10 mouse cellular contexts compared by ENCODE assay signal in the genomic region with DNA sequence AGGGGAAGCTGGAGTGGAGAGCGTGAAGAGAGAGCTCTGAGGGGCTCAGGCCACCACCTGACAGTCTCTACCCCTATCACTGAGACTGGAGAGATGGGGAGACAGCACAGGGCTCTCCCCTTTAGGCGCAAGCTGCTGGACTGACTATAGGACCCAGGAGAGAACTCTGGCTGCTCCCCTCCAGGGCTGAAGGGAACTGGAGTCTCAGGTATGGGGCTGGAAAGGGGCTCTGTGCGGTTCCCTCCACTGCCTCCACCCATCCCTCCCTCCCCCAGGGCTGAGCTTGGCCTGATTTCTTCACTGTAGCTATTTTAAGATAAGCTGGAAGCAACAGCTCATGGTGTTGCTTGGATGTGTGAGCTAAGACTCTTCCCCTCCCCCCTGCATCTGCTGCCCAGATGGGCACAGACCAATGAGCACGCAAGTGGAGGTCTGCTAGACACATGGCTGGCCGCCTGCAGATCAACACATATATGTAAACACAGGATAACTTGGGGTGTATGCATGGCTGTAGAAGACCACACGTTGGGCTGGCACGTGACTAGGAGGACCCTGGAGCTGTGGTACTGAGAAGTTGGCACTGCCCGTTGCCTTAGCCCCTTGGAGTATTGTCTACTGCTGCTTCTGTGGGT. TPM values are rescaled to one million over a fixed set of nuclear protein-coding genes. Genes with fewer than 3 reads are reported as not detected.
DNase-seq lines count a peak whose midpoint lies in the region; ATAC-seq lines count a peak whose summit lies in the region.
"Had no signal": no experiment of that assay in that cellular context is flagged by ENCODE, and none has a peak within 500 bp of the region (broad histone marks: within the 10 kb centered on the region; RNA-seq: fewer than 3 reads in every experiment).

No protein-coding gene starts in this region.

- H3K4me1 ChIP-seq in hindbrain, embryonic 14.5 days (replicated peaks; ENCODE audit: control insufficient read depth, insufficient read depth, low read length), result peaks cover 49% of the 10 kb centered on the region
- H3K4me1 ChIP-seq in hindbrain, embryonic 12.5 days, result peaks cover 40% of the 10 kb centered on the region
- peaks cover 35% of the 10 kb centered on the region for H3K4me1 ChIP-seq in forebrain, embryonic 14.5 days (ENCODE audit: control insufficient read depth, insufficient read depth, low read length)

- H3K4me3 ChIP-seq in hindbrain, embryonic 14.5 days (replicated peaks; ENCODE audit: low read length), result no peak overlapping the region
- no peak overlapping the region for H3K4me3 ChIP-seq in hindbrain, embryonic 12.5 days
- no peak overlapping the region for H3K4me3 ChIP-seq in forebrain, embryonic 14.5 days (ENCODE audit: low read depth, low read length)

- H3K36me3 ChIP-seq in hindbrain, embryonic 14.5 days (replicated peaks; ENCODE audit: control insufficient read depth, insufficient read depth), result no peaks in the 10 kb centered on the region
- no peaks in the 10 kb centered on the region for H3K36me3 ChIP-seq in hindbrain, embryonic 12.5 days
- no peaks in the 10 kb centered on the region for H3K36me3 ChIP-seq in forebrain, embryonic 14.5 days (ENCODE audit: control insufficient read depth, insufficient read depth, low read length)

- ATAC-seq in hindbrain, embryonic 14.5 days (ENCODE audit: low FRiP score), result no peak
- no peak for ATAC-seq in hindbrain, embryonic 12.5 days (ENCODE audit: low FRiP score)
- peak; percentile 3; the same call in 1 of the 2 replicates for ATAC-seq in forebrain, embryonic 14.5 days
- no peak for ATAC-seq in granulocyte monocyte progenitor cell, adult 5-6 weeks (replicated peaks; ENCODE audit: poor library complexity, severe bottlenecking)

- no peaks in the 10 kb centered on the region for H3K9me3 ChIP-seq in hindbrain, embryonic 14.5 days (ENCODE audit: control insufficient read depth, low read length)
- H3K9me3 ChIP-seq in hindbrain, embryonic 12.5 days (replicated peaks), result no peaks in the 10 kb centered on the region
- H3K9me3 ChIP-seq in forebrain, embryonic 14.5 days (replicated peaks; ENCODE audit: control insufficient read depth, low read length), result no peaks in the 10 kb centered on the region

- H3K9ac ChIP-seq in hindbrain, embryonic 14.5 days, result no peak overlapping the region
- H3K9ac ChIP-seq in hindbrain, embryonic 12.5 days, result no peak overlapping the region
- H3K9ac ChIP-seq in forebrain, embryonic 14.5 days (ENCODE audit: low read length), result no peak overlapping the region
- H3K9ac ChIP-seq: liver, embryonic 14.5 days had no signal

- WGBS in hindbrain, embryonic 14.5 days, result 60% methylated on average over 8 of the region's 8 CpGs
- 58% methylated on average over 8 of the region's 8 CpGs for WGBS in hindbrain, embryonic 12.5 days
- 57% methylated on average over 8 of the region's 8 CpGs for WGBS in forebrain, embryonic 14.5 days

- H3K27ac ChIP-seq in hindbrain, embryonic 14.5 days, result no peak overlapping the region
- H3K27ac ChIP-seq in hindbrain, embryonic 12.5 days, result no peak overlapping the region; the same call in 1 of the 2 replicates
- H3K27ac ChIP-seq in forebrain, embryonic 14.5 days (ENCODE audit: low read depth, low read length), result no peak overlapping the region
- H3K27ac ChIP-seq: liver, embryonic 14.5 days had no signal

- H3K27me3 ChIP-seq in hindbrain, embryonic 14.5 days (ENCODE audit: control insufficient read depth, insufficient read depth, low read length), result peaks cover 34% of the 10 kb centered on the region
- H3K27me3 ChIP-seq in hindbrain, embryonic 12.5 days, result peaks cover 70% of the 10 kb centered on the region
- peaks cover 16% of the 10 kb centered on the region for H3K27me3 ChIP-seq in forebrain, embryonic 14.5 days (replicated peaks; ENCODE audit: control insufficient read depth, insufficient read depth, low read length)

- 0 out of 2 replicates have a peak overlapping the region, but pooled peaks have one; percentile 2 for H3K4me2 ChIP-seq in hindbrain, embryonic 14.5 days (replicated peaks)
- no peak overlapping the region for H3K4me2 ChIP-seq in hindbrain, embryonic 12.5 days (replicated peaks)
- H3K4me2 ChIP-seq in forebrain, embryonic 14.5 days (ENCODE audit: low read length), result no peak overlapping the region

- DNase-seq in hindbrain, embryonic 14.5 days (ENCODE audit: low spot score), result no peak
- peak; percentile 67 for DNase-seq in forebrain, embryonic 14.5 days (ENCODE audit: low spot score)
- DNase-seq in left cerebral cortex, adult 11 months (ENCODE audit: low spot score), result peak; percentile 82
- DNase-seq in right cerebral cortex, postnatal 14 days, result peak; percentile 77
- DNase-seq in thymus, postnatal 25 days, result no peak
- DNase-seq in kidney, adult 8-10 months, result no peak

RNA-seq across cellular contexts. Expression of a gene that starts 6.1 kb away (rescaled TPM):
- 78.0 and 103 TPM in 2 replicates for polyA plus RNA-seq in hindbrain, embryonic 14.5 days (2014; fragmentation: Nextera tagmentation; extraction: Ambion mirVana)
- 2.5 and 2.9 TPM in 2 replicates for polyA plus RNA-seq in hindbrain, embryonic 12.5 days (2016; fragmentation: Nextera tagmentation; extraction: Ambion mirVana)
- 25.7 and 31.8 TPM in 2 replicates for polyA plus RNA-seq in forebrain, embryonic 14.5 days (2014; fragmentation: Nextera tagmentation; extraction: Ambion mirVana)
- total RNA-seq in granulocyte monocyte progenitor cell, adult 5-6 weeks (2014; fragmentation: Nextera tagmentation), result not detected in 2 replicates
- total RNA-seq in granulocyte monocyte progenitor cell, adult 5-6 weeks (2017), result not detected in 2 replicates
- polyA plus RNA-seq: heart, embryonic 16.5 days had no signal

RNA-seq across cellular contexts. Expression of a gene that starts 10.6 kb away (rescaled TPM):
- 23.5 and 31.6 TPM in 2 replicates for polyA plus RNA-seq in hindbrain, embryonic 14.5 days (2014; fragmentation: Nextera tagmentation; extraction: Ambion mirVana)
- 26.0 and 30.7 TPM in 2 replicates for polyA plus RNA-seq in hindbrain, embryonic 12.5 days (2016; fragmentation: Nextera tagmentation; extraction: Ambion mirVana)
- polyA plus RNA-seq in forebrain, embryonic 14.5 days (2014; fragmentation: Nextera tagmentation; extraction: Ambion mirVana), result 16.8 and 17.4 TPM in 2 replicates
- total RNA-seq in granulocyte monocyte progenitor cell, adult 5-6 weeks (2014; fragmentation: Nextera tagmentation), result not detected in 2 replicates
- total RNA-seq in granulocyte monocyte progenitor cell, adult 5-6 weeks (2017), result not detected in 2 replicates
- polyA plus RNA-seq: heart, embryonic 16.5 days had no signal

RNA-seq across cellular contexts. Expression of a gene that starts 23.5 kb away (rescaled TPM):
- polyA plus RNA-seq in hindbrain, embryonic 14.5 days (2014; fragmentation: Nextera tagmentation; extraction: Ambion mirVana), result not detected in 2 replicates
- not detected in 2 replicates for polyA plus RNA-seq in hindbrain, embryonic 12.5 days (2016; fragmentation: Nextera tagmentation; extraction: Ambion mirVana)
- not detected in 2 replicates for polyA plus RNA-seq in forebrain, embryonic 14.5 days (2014; fragmentation: Nextera tagmentation; extraction: Ambion mirVana)
- total RNA-seq in granulocyte monocyte progenitor cell, adult 5-6 weeks (2014; fragmentation: Nextera tagmentation), result not detected in 2 replicates
- total RNA-seq in granulocyte monocyte progenitor cell, adult 5-6 weeks (2017), result not detected in 2 replicates
- polyA plus RNA-seq: heart, embryonic 16.5 days; liver, embryonic 14.5 days had no signal

RNA-seq across cellular contexts. Expression of a gene that starts 28.9 kb away (rescaled TPM):
- 72.8 and 74.1 TPM in 2 replicates for polyA plus RNA-seq in hindbrain, embryonic 14.5 days (2014; fragmentation: Nextera tagmentation; extraction: Ambion mirVana)
- polyA plus RNA-seq in hindbrain, embryonic 12.5 days (2016; fragmentation: Nextera tagmentation; extraction: Ambion mirVana), result 30.0 and 35.0 TPM in 2 replicates
- 16.0 and 16.3 TPM in 2 replicates for polyA plus RNA-seq in forebrain, embryonic 14.5 days (2014; fragmentation: Nextera tagmentation; extraction: Ambion mirVana)
- total RNA-seq in granulocyte monocyte progenitor cell, adult 5-6 weeks (2014; fragmentation: Nextera tagmentation), result 1.4 and 5.6 TPM in 2 replicates
- total RNA-seq in granulocyte monocyte progenitor cell, adult 5-6 weeks (2017), result 0.31 TPM in 1 of 2 replicates, not detected in the other

RNA-seq across cellular contexts. Expression of a gene that starts 59.0 kb away (rescaled TPM):
- polyA plus RNA-seq in hindbrain, embryonic 14.5 days (2014; fragmentation: Nextera tagmentation; extraction: Ambion mirVana), result 0.14 and 0.16 TPM in 2 replicates
- not detected in 2 replicates for polyA plus RNA-seq in hindbrain, embryonic 12.5 days (2016; fragmentation: Nextera tagmentation; extraction: Ambion mirVana)
- 0.05 and 0.14 TPM in 2 replicates for polyA plus RNA-seq in forebrain, embryonic 14.5 days (2014; fragmentation: Nextera tagmentation; extraction: Ambion mirVana)
- not detected in 2 replicates for total RNA-seq in granulocyte monocyte progenitor cell, adult 5-6 weeks (2014; fragmentation: Nextera tagmentation)
- not detected in 2 replicates for total RNA-seq in granulocyte monocyte progenitor cell, adult 5-6 weeks (2017)

Comparison
In these comparisons a context has a peak if more than half of its experiments do, and no peak if none do; other contexts are left out.
1. DNase-seq: peak in forebrain, embryonic 14.5 days (single experiment), left cerebral cortex, adult 11 months (single experiment) and right cerebral cortex, postnatal 14 days (single experiment); none in hindbrain, embryonic 14.5 days (single experiment), thymus, postnatal 25 days (single experiment) and kidney, adult 8-10 months (0 of 2).